Mouse (Mus musculus): ENCODE data around the gene Klc2.

GRCm38 (mm10) chr19:5094243-5094632, 24.1 kb downstream of the Klc2 start:
- TF ChIP-seq GATA1 (IDR thresholded peaks at IDR 0.05; ENCODE audit: borderline replicate concordance, low read length) = no peak
- no peak for TF ChIP-seq FLI1 (IDR thresholded peaks at IDR 0.05; ENCODE audit: low read length)

Measured in megakaryocyte, embryonic 14.5 days (primary cell).